Mouse (Mus musculus): ENCODE data around the gene Cyp24a1. TPM values are rescaled to one million over a fixed set of nuclear protein-coding genes. Genes with fewer than 3 reads are reported as not detected.

Cyp24a1 gene
- total RNA-seq, 2 experiments from 2014 or later, result not detected

- no peak for DNase-seq
These were observed 60.7 kb downstream of the Cyp24a1 start for GRCm38 (mm10) chr2:170436204-170436603.

Other genes with a start within 250 kb of the Cyp24a1 start
- 10 to 100 TPM; 72.5 to 80.1 TPM for gene Bcas1, start 69.3 kb downstream of the Cyp24a1 start, total RNA-seq (2021)
- 10 to 100 TPM; 31.0 to 31.7 TPM for gene Pfdn4, start 717 bp downstream of the Cyp24a1 start, total RNA-seq (2021)
- not detected for gene 4930470P17Rik, start 104.9 kb upstream of the Cyp24a1 start, total RNA-seq (2021)
- 10 to 100 TPM; 14.6 to 15.6 TPM for gene Dok5, start 234.7 kb upstream of the Cyp24a1 start, total RNA-seq (2021)